Mouse (Mus musculus) forebrain, embryonic 13.5 days (tissue): ENCODE results near the gene Mapk8ip3. TPM values are rescaled to one million over a fixed set of nuclear protein-coding genes. Genes with fewer than 3 reads are reported as not detected.
A peak's percentile ranks its signal among the peaks of the same experiment; 100 is the strongest.

Experiments
- ATAC-seq: fragments of 200-750 bp; cut with Nextera tagmentation; 2 replicates; pipeline ENCODE4 v1.8.0; 2017
- H3K27ac ChIP-seq: fragments of 300-500 bp; sonication (generic); 2 replicates; pipeline ENCODE4 v1.5.1; 2015; ENCODE audit warnings: inconsistent platforms, mild to moderate bottlenecking, moderate library complexity
- H3K27me3 ChIP-seq: fragments of 300-500 bp; sonication (generic); 2 replicates; pipeline ENCODE4 v1.6.1; 2015; ENCODE audit warnings: mild to moderate bottlenecking, inconsistent platforms
- H3K36me3 ChIP-seq: fragments of 300-500 bp; sonication (generic); 2 replicates; pipeline ENCODE4 v1.6.1; 2015; ENCODE audit warnings: mild to moderate bottlenecking, inconsistent platforms; ENCODE audit not compliant: poor library complexity, severe bottlenecking
- H3K4me1 ChIP-seq: fragments of 300-500 bp; sonication (generic); 2 replicates; pipeline ENCODE4 v1.6.1; 2015; ENCODE audit warnings: inconsistent platforms
- H3K4me2 ChIP-seq: fragments of 300-500 bp; sonication (generic); 2 replicates; pipeline ENCODE4 v1.6.1; 2015; ENCODE audit warnings: inconsistent platforms, mild to moderate bottlenecking, moderate library complexity
- H3K4me3 ChIP-seq: fragments of 300-500 bp; sonication (generic); 2 replicates; pipeline ENCODE4 v1.5.1; 2015; ENCODE audit warnings: mild to moderate bottlenecking, inconsistent platforms
- H3K9ac ChIP-seq: fragments of 300-500 bp; sonication (generic); 2 replicates; pipeline ENCODE4 v1.6.1; 2015; ENCODE audit warnings: mild to moderate bottlenecking, inconsistent platforms
- H3K9me3 ChIP-seq: fragments of 300-500 bp; sonication (generic); replicated peaks from 2 replicates; pipeline ENCODE4 v1.6.1; 2016; ENCODE audit warnings: inconsistent platforms
- WGBS: fragments of 180-500 bp; shearing (Covaris S2); methylation state at CpG from one replicate; pipeline ENCODE4 v1.1.7; 2015; 5-methylcytosine and 5-hydroxymethylcytosine counted together
- polyA plus RNA-seq: library from polyadenylated mRNA; unstranded; fragments of >200 nt; fragmentation: Nextera tagmentation; extraction: Ambion mirVana; gene quantifications from 2 replicates; pipeline ENCODE4 v1.2.1, GENCODE M21; 2015

Mapk8ip3 gene
- polyA plus RNA-seq, 1 experiment from 2014 or later = 60.8 TPM

DNA sequence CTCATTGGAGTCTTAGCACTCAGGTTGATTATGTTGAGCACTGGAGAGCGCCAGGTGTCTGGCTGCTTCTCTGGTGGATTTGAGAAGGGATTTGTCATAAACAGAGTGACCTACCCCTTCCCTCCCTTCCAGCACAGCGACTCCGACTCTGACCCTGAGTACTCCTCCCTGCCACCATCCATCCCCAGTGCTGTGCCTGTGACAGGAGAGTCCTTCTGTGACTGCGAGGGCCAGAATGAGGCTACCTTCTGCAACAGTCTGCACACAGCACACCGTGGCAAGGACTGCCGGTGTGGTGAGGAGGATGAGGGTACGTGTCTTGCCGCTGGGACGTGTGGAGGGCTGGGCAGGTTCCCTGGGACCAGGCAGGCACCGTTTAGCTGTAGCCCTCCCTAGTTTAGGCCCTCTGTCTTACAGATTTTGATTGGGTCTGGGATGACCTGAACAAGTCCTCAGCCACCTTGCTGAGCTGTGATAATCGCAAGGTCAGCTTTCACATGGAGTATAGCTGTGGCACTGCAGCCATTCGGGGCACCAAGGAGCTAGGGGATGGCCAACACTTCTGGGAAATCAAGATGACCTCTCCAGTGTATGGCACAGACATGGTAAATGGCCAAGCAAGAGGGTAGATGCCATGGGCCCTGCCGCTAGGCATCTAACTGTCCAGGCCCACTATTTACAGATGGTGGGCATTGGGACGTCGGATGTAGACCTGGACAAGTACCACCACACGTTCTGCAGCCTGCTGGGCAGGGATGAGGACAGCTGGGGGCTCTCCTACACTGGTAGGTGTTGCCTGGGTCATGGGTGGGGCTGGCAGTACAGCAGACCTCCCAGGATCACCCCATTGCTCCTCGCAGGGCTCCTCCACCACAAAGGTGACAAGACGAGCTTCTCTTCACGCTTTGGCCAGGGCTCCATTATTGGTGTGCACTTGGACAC is 46.4 kb downstream of the Mapk8ip3 start:
- Histone ChIP-seq H3K9me3 (no peaks in the 10 kb centered on the region), H3K4me1 (peaks cover 39% of the 10 kb centered on the region), H3K9ac (no peak overlapping the region), H3K4me2 (no peak overlapping the region), H3K27ac (no peak overlapping the region), H3K4me3 (no peak overlapping the region), H3K27me3 (no peaks in the 10 kb centered on the region), H3K36me3 (peaks cover 51% of the 10 kb centered on the region)
- WGBS = 89% methylated on average over 19 of the region's 19 CpGs
- ATAC-seq = no peak

DNA sequence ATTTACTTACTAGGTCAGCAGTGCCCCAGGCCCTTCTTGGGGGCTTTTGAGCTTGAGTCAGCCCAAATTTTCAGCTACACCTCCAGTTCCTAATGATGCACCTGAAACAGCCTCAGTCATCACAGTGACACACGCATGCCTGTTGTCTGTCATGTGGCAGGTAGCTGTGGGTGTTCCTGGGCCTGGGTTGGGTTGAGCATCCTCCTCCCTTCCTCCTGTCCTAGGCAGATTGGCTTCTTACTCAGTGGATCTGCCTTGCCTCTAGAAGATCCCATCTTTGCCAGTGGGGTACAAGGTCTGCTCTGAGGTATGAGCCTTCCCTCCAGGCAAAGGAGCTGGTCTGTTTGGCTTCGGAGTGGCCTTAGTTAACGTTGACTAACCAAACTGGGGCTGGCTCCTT is 47.9 kb downstream of the Mapk8ip3 start:
- Histone ChIP-seq H3K4me2 (no peak overlapping the region), H3K9ac (no peak overlapping the region), H3K27ac (no peak overlapping the region), H3K36me3 (peaks cover 56% of the 10 kb centered on the region), H3K4me1 (peaks cover 35% of the 10 kb centered on the region), H3K27me3 (no peaks in the 10 kb centered on the region), H3K9me3 (no peaks in the 10 kb centered on the region), H3K4me3 (no peak overlapping the region)
- WGBS = 97% methylated on average over 3 of the region's 3 CpGs
- no peak for ATAC-seq

- Histone ChIP-seq H3K27ac (0 out of 2 replicates have a peak overlapping the region, but pooled peaks have one; percentile 44), H3K4me3 (peak overlapping the region; percentile 92), H3K9me3 (no peaks in the 10 kb centered on the region), H3K4me1 (peaks cover 28% of the 10 kb centered on the region), H3K27me3 (no peaks in the 10 kb centered on the region), H3K9ac (peak overlapping the region; percentile 86), H3K4me2 (peak overlapping the region; percentile 90), H3K36me3 (peaks cover 57% of the 10 kb centered on the region)
- 68% methylated on average over 18 of the region's 18 CpGs for WGBS
- no peak for ATAC-seq
These were observed 49.3 kb downstream of the Mapk8ip3 start for GRCm38 (mm10) chr17:24887291-24888080.

- peak overlapping the region; percentile 44 for H3K27ac ChIP-seq
- no peaks in the 10 kb centered on the region for H3K27me3 ChIP-seq
- ATAC-seq = peak; percentile 40; the same call in 1 of the 2 replicates
- WGBS = under 1% methylated on average over 18 of the region's 18 CpGs
- H3K36me3 ChIP-seq = peaks cover 56% of the 10 kb centered on the region
- peak overlapping the region; percentile 90 for H3K4me2 ChIP-seq
- no peaks in the 10 kb centered on the region for H3K9me3 ChIP-seq
- H3K4me1 ChIP-seq = peaks cover 28% of the 10 kb centered on the region
- H3K4me3 ChIP-seq = peak overlapping the region; percentile 92
- H3K9ac ChIP-seq = peak overlapping the region; percentile 86
These were observed 49.9 kb downstream of the Mapk8ip3 start for GRCm38 (mm10) chr17:24886932-24887271.

GRCm38 (mm10) chr17:24886134-24886931 is 50.4 kb downstream of the Mapk8ip3 start, which contains the start of the genes Nubp2 and Spsb3:
Gene Nubp2 (minus strand): TSS chr17:24886349.
Gene Spsb3 (plus strand): TSS chr17:24886643.
- Histone ChIP-seq H3K4me2 (peak within 1 kb of the TSS; percentile 91), H3K27me3 (no peaks in the 10 kb centered on the region), H3K4me3 (peak within 1 kb of the TSS; percentile 92), H3K4me1 (peaks cover 28% of the 10 kb centered on the region), H3K27ac (peak within 1 kb of the TSS; percentile 44), H3K36me3 (peaks cover 50% of the 10 kb centered on the region), H3K9ac (peak within 1 kb of the TSS; percentile 86), H3K9me3 (no peaks in the 10 kb centered on the region)
- under 1% methylated on average over 69 of the region's 69 CpGs for WGBS
- ATAC-seq = peak; percentile 97

GRCm38 (mm10) chr17:24885356-24886133 is 51.2 kb downstream of the Mapk8ip3 start:
- H3K9ac ChIP-seq = peak overlapping the region; percentile 71
- no peaks in the 10 kb centered on the region for H3K27me3 ChIP-seq
- peaks cover 28% of the 10 kb centered on the region for H3K4me1 ChIP-seq
- peak overlapping the region; percentile 92 for H3K4me3 ChIP-seq
- H3K27ac ChIP-seq = no peak overlapping the region
- H3K36me3 ChIP-seq = peaks cover 42% of the 10 kb centered on the region
- 22% methylated on average over 22 of the region's 22 CpGs for whole genome bisulfite sequencing
- H3K4me2 ChIP-seq = peak overlapping the region; percentile 91
- H3K9me3 ChIP-seq = no peaks in the 10 kb centered on the region
- no peak for ATAC-seq

- no peaks in the 10 kb centered on the region for H3K9me3 ChIP-seq
- ATAC-seq = no peak
- H3K27ac ChIP-seq = no peak overlapping the region
- H3K9ac ChIP-seq = no peak overlapping the region
- peaks cover 28% of the 10 kb centered on the region for H3K4me1 ChIP-seq
- no peaks in the 10 kb centered on the region for H3K27me3 ChIP-seq
- no peak overlapping the region for H3K4me3 ChIP-seq
- H3K36me3 ChIP-seq = peaks cover 31% of the 10 kb centered on the region
- 76% methylated on average over 6 of the region's 6 CpGs for WGBS
- no peak overlapping the region for H3K4me2 ChIP-seq
These were observed 52.4 kb downstream of the Mapk8ip3 start for GRCm38 (mm10) chr17:24884391-24884790.

- Histone ChIP-seq H3K27ac (no peak overlapping the region), H3K36me3 (peaks cover 23% of the 10 kb centered on the region), H3K4me1 (peaks cover 11% of the 10 kb centered on the region), H3K27me3 (no peaks in the 10 kb centered on the region), H3K9ac (no peak overlapping the region), H3K9me3 (no peaks in the 10 kb centered on the region), H3K4me2 (no peak overlapping the region), H3K4me3 (no peak overlapping the region)
- WGBS = 61% methylated on average over 7 of the region's 7 CpGs
- ATAC-seq = no peak
These were observed 54.9 kb downstream of the Mapk8ip3 start for GRCm38 (mm10) chr17:24881738-24882440.

- no peak overlapping the region for H3K27ac ChIP-seq
- H3K9me3 ChIP-seq = no peaks in the 10 kb centered on the region
- 0 out of 2 replicates have a peak overlapping the region, but pooled peaks have one; percentile 23 for H3K9ac ChIP-seq
- no peaks in the 10 kb centered on the region for H3K27me3 ChIP-seq
- ATAC-seq = no peak
- H3K4me1 ChIP-seq = no peaks in the 10 kb centered on the region
- H3K4me3 ChIP-seq = no peak overlapping the region
- H3K4me2 ChIP-seq = no peak overlapping the region
- H3K36me3 ChIP-seq = peaks cover 15% of the 10 kb centered on the region
- 75% methylated on average over 8 of the region's 8 CpGs for WGBS
These were observed 58.2 kb downstream of the Mapk8ip3 start for GRCm38 (mm10) chr17:24878531-24878930.

DNA sequence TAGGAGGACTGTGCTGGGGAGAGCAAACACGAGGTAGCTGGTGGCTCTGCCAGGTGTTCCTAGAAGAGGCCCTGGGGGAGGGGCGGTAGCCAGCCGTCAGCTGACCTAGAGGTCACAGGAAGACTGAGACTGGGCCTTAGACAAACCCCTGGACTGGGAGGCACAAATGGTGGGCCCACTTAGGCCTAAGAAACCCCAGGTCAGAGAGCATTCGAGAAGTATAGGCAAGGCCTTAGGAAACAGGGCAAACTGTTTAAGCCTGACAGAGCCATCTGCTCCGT is 58.7 kb downstream of the Mapk8ip3 start:
- no peaks in the 10 kb centered on the region for H3K4me1 ChIP-seq
- H3K4me2 ChIP-seq = no peak overlapping the region
- H3K36me3 ChIP-seq = peaks cover 10% of the 10 kb centered on the region
- 35% methylated on average over 5 of the region's 5 CpGs for WGBS
- H3K27me3 ChIP-seq = no peaks in the 10 kb centered on the region
- no peak for ATAC-seq
- no peak overlapping the region for H3K27ac ChIP-seq
- no peak overlapping the region for H3K4me3 ChIP-seq
- H3K9ac ChIP-seq = no peak overlapping the region
- H3K9me3 ChIP-seq = no peaks in the 10 kb centered on the region
